Mouse (Mus musculus) MEL (cell line): ENCODE data around the gene Ccng1. TPM values are rescaled to one million over a fixed set of nuclear protein-coding genes. Genes with fewer than 3 reads are reported as not detected.

ENCODE experiments used
- DNase-seq: peaks from one replicate; pipeline ENCODE4 v3.0.0; 2011; ENCODE audit warnings: low read depth, low spot score
- H3K27ac ChIP-seq: 2 replicates; pipeline ENCODE4 v1.5.1; 2012; ENCODE audit warnings: low read depth, mild to moderate bottlenecking, control low read depth, low read length, moderate library complexity; ENCODE audit not compliant: control insufficient read depth
- H3K27me3 ChIP-seq, 2 experiments: fragments of 150-350 bp in 1 of 2; sonication (generic) in 1 of 2; 2 replicates each; pipeline ENCODE4 v1.6.1; 2012; ENCODE audit warnings: low read length in 2 of 2, mild to moderate bottlenecking in 2 of 2, improper control_type of control experiment in 1 of 2, moderate library complexity in 1 of 2; ENCODE audit not compliant: insufficient read depth in 2 of 2, control insufficient read depth in 1 of 2
- H3K36me3 ChIP-seq, 2 experiments: 2 replicates each; pipeline ENCODE4 v1.6.1; 2012 to 2014; ENCODE audit warnings: low read length in 2 of 2, improper control_type of control experiment in 1 of 2, inconsistent platforms in 1 of 2, mild to moderate bottlenecking in 1 of 2; ENCODE audit not compliant: insufficient read depth in 2 of 2, control insufficient read depth in 1 of 2
- H3K4me1 ChIP-seq, 2 experiments: fragments of 150-350 bp in 1 of 2; sonication (generic) in 1 of 2; 2 replicates each; pipeline ENCODE4 v1.6.1; 2012; ENCODE audit warnings: low read length in 2 of 2, improper control_type of control experiment in 1 of 2, mild to moderate bottlenecking in 1 of 2; ENCODE audit not compliant: insufficient read depth in 2 of 2, control insufficient read depth in 1 of 2
- H3K4me3 ChIP-seq, 2 experiments: fragments of 150-350 bp in 1 of 2; sonication (generic) in 1 of 2; 2 replicates each; pipeline ENCODE4 v1.5.1; 2012; ENCODE audit warnings: low read depth in 2 of 2, low read length in 2 of 2, mild to moderate bottlenecking in 2 of 2, moderate library complexity in 2 of 2, control low read depth in 1 of 2, improper control_type of control experiment in 1 of 2; ENCODE audit not compliant: control insufficient read depth in 1 of 2, insufficient read depth in 1 of 2
- H3K79me2 ChIP-seq: 2 replicates; pipeline ENCODE4 v1.6.1; 2012; ENCODE audit warnings: mild to moderate bottlenecking, low read length, moderate library complexity; ENCODE audit not compliant: control insufficient read depth, poor library complexity, insufficient read depth
- H3K9ac ChIP-seq: 2 replicates; pipeline ENCODE4 v1.6.1; 2012; ENCODE audit warnings: low read depth, mild to moderate bottlenecking, control low read depth, low read length, moderate library complexity; ENCODE audit not compliant: control insufficient read depth, poor library complexity, severe bottlenecking
- H3K9me3 ChIP-seq: fragments of 150-350 bp; sonication (generic); replicated peaks from 2 replicates; pipeline ENCODE4 v1.6.1; 2012; ENCODE audit warnings: mild to moderate bottlenecking, low read length, improper control_type of control experiment, moderate library complexity; ENCODE audit not compliant: insufficient read depth
- CHD1 ChIP-seq: IDR thresholded peaks from 2 replicates; pipeline ENCODE4 v1.6.1; 2012; ENCODE audit warnings: low read depth, mild to moderate bottlenecking, inconsistent platforms, low read length, improper control_type of control experiment
- CTCF ChIP-seq, 3 experiments: IDR thresholded peaks in 2 of 3; conservative IDR thresholded peaks in 1 of 3; 2 replicates each; pipeline ENCODE4 v1.5.1; 2011 to 2012; ENCODE audit warnings: low read length in 3 of 3, low read depth in 2 of 3, mild to moderate bottlenecking in 2 of 3, improper control_type of control experiment in 1 of 3, inconsistent platforms in 1 of 3, mixed read lengths in 1 of 3, moderate library complexity in 1 of 3; ENCODE audit not compliant: control insufficient read depth in 1 of 3, insufficient read depth in 1 of 3, poor library complexity in 1 of 3, severe bottlenecking in 1 of 3
- E2F4 ChIP-seq: IDR thresholded peaks from 2 replicates; pipeline ENCODE4 v1.6.1; 2011; ENCODE audit warnings: low read depth, low read length, improper control_type of control experiment, borderline replicate concordance
- EP300 ChIP-seq, 2 experiments: IDR thresholded peaks; 2 replicates each; pipeline ENCODE4 v1.6.1; 2011; ENCODE audit warnings: improper control_type of control experiment in 2 of 2, low read length in 2 of 2, low read depth in 1 of 2, mild to moderate bottlenecking in 1 of 2
- GATA1 ChIP-seq: IDR thresholded peaks from 2 replicates; pipeline ENCODE4 v1.6.1; 2011; ENCODE audit warnings: low read depth, low read length, improper control_type of control experiment
- HCFC1 ChIP-seq: IDR thresholded peaks from 2 replicates; pipeline ENCODE4 v1.6.1; 2012; ENCODE audit warnings: low read depth, mild to moderate bottlenecking, inconsistent platforms, low read length, improper control_type of control experiment, moderate library complexity
- KAT2A ChIP-seq: conservative IDR thresholded peaks from 2 replicates; pipeline ENCODE4 v1.6.1; 2012; ENCODE audit warnings: low read depth, low read length, improper control_type of control experiment, inconsistent platforms
- MXI1 ChIP-seq: IDR thresholded peaks from 2 replicates; pipeline ENCODE4 v1.6.1; 2011; ENCODE audit warnings: mild to moderate bottlenecking, low read depth, low read length, improper control_type of control experiment
- MYC ChIP-seq: IDR thresholded peaks from 2 replicates; pipeline ENCODE4 v1.6.1; 2011; ENCODE audit warnings: low read depth, mild to moderate bottlenecking, low read length, improper control_type of control experiment, moderate library complexity
- NRF1 ChIP-seq: IDR thresholded peaks from 2 replicates; pipeline ENCODE4 v1.6.1; 2014; ENCODE audit warnings: low read depth, mild to moderate bottlenecking, inconsistent platforms, low read length, improper control_type of control experiment, moderate library complexity; ENCODE audit not compliant: poor library complexity, insufficient read depth, severe bottlenecking
- POLR2AphosphoS2 ChIP-seq: IDR thresholded peaks from 2 replicates; pipeline ENCODE4 v1.6.1; 2011; ENCODE audit warnings: low read length, improper control_type of control experiment
- RCOR1 ChIP-seq: IDR thresholded peaks from 2 replicates; pipeline ENCODE4 v1.6.1; 2012; ENCODE audit warnings: low read depth, mild to moderate bottlenecking, inconsistent platforms, low read length, improper control_type of control experiment
- SMC3 ChIP-seq: IDR thresholded peaks from 2 replicates; pipeline ENCODE4 v1.6.1; 2011; ENCODE audit warnings: low read depth, low read length, improper control_type of control experiment
- TAL1 ChIP-seq: IDR thresholded peaks from 2 replicates; pipeline ENCODE4 v1.6.1; 2012; ENCODE audit warnings: mild to moderate bottlenecking, inconsistent platforms, low read length, moderate library complexity, mixed read lengths
- TBP ChIP-seq: IDR thresholded peaks from 2 replicates; pipeline ENCODE4 v1.8.0; 2011; ENCODE audit warnings: low read depth, low read length, improper control_type of control experiment
- UBTF ChIP-seq: IDR thresholded peaks from 2 replicates; pipeline ENCODE4 v1.6.1; 2012; ENCODE audit warnings: low read depth, mild to moderate bottlenecking, inconsistent platforms, low read length, improper control_type of control experiment, moderate library complexity, borderline replicate concordance; ENCODE audit not compliant: insufficient read depth
- USF1 ChIP-seq: IDR thresholded peaks from 2 replicates; pipeline ENCODE4 v1.6.1; 2014; ENCODE audit warnings: low read depth, mild to moderate bottlenecking, inconsistent platforms, low read length, improper control_type of control experiment, moderate library complexity
- ZC3H11A ChIP-seq: IDR thresholded peaks from 2 replicates; pipeline ENCODE4 v1.6.1; 2012; ENCODE audit warnings: low read depth, mild to moderate bottlenecking, inconsistent platforms, low read length, improper control_type of control experiment
- ZMIZ1 ChIP-seq: IDR thresholded peaks from 2 replicates; pipeline ENCODE4 v1.6.1; 2012; ENCODE audit warnings: low read depth, mild to moderate bottlenecking, inconsistent platforms, low read length, improper control_type of control experiment, moderate library complexity
- polyA plus RNA-seq, 2 experiments: library from polyadenylated mRNA; stranded (reverse) in 1 of 2; unstranded in 1 of 2; fragments of >175 nt in 1 of 2; fragments of >200 nt in 1 of 2; gene quantifications; 2 replicates each; pipeline versions ENCODE4 v1.2.1 to v1.2.4; 2012; ENCODE audit warnings: low replicate concordance in 2 of 2, low read depth in 1 of 2; ENCODE audit not compliant: insufficient read length in 2 of 2, insufficient read depth in 1 of 2, missing spikeins in 1 of 2
- total RNA-seq: library from RNA; depleted of rRNA; stranded (reverse); fragments of 300-350 nt; gene quantifications from 2 replicates; pipeline ENCODE4 v1.2.3, GENCODE M21; 2012

Ccng1 gene
- total and polyA plus RNA-seq, 3 experiments, result 23.5 to 165 (median 42.8) TPM

GRCm38 (mm10) chr11:40732997-40733338 lies 22.1 kb downstream of the Ccng1 start:
- no peak for DNase-seq
- Histone ChIP-seq H3K36me3 (peaks cover 33 to 34% of the 10 kb centered on the region in 2 experiments), H3K9ac (peak overlapping the region; percentile 92), H3K27ac (peak overlapping the region; percentile 74), H3K4me1 (peaks cover 2 to 13% of the 10 kb centered on the region in 2 experiments; a peak in 2 of 4 replicates), H3K79me2 (peaks cover 47% of the 10 kb centered on the region), H3K4me3 (peak overlapping the region; percentile 85 to 97), H3K27me3 (no peaks in the 10 kb centered on the region), H3K9me3 (no peaks in the 10 kb centered on the region)
- TF ChIP-seq POLR2AphosphoS2 (no peak), CHD1 (peak; percentile 78; the same call in 1 of the 2 replicates), EP300 (IDR thresholded peaks at IDR 0.05; ENCODE audit: low read depth in 1 of 2, low read length in 2 of 2) (0 out of 4 replicates have a peak, but pooled peaks of 1 of the 2 experiments have one; percentile 11), TAL1 (no peak), MXI1 (0 out of 2 replicates have a peak, but pooled peaks have one; percentile 73)

- peak; percentile 64 for DNase-seq
- Histone ChIP-seq H3K79me2 (peaks cover 1% of the 10 kb centered on the region; the same call in 1 of the 2 replicates), H3K4me1 (no peaks in the 10 kb centered on the region), H3K36me3 (peaks cover 8 to 70% of the 10 kb centered on the region in 2 experiments), H3K9me3 (no peaks in the 10 kb centered on the region), H3K27me3 (no peaks in the 10 kb centered on the region), H3K27ac (no peak overlapping the region), H3K9ac (no peak overlapping the region), H3K4me3 (no peak overlapping the region)
- no peak for TF ChIP-seq UBTF
- no peak for TF ChIP-seq ZC3H11A
- TF ChIP-seq TAL1, result no peak
- TF ChIP-seq KAT2A, result no peak
- no peak for TF ChIP-seq NRF1
- TF ChIP-seq USF1, result no peak
- no peak for TF ChIP-seq E2F4
- no peak for TF ChIP-seq ZMIZ1
- peak; percentile 72 for TF ChIP-seq GATA1
- peak; percentile 80 for TF ChIP-seq RCOR1
- TF ChIP-seq HCFC1, result peak; percentile 58; the same call in 1 of the 2 replicates
Measured at GRCm38 (mm10) chr11:40718324-40718723, 36.8 kb downstream of the Ccng1 start.

GRCm38 (mm10) chr11:40715524-40715923 lies 39.6 kb downstream of the Ccng1 start:
- peak; percentile 59 for DNase-seq
- H3K27ac ChIP-seq, result no peak overlapping the region
- H3K9me3 ChIP-seq, result no peaks in the 10 kb centered on the region
- no peaks in the 10 kb centered on the region for H3K27me3 ChIP-seq
- no peak overlapping the region for H3K9ac ChIP-seq
- H3K79me2 ChIP-seq, result peaks cover 1% of the 10 kb centered on the region; the same call in 1 of the 2 replicates
- H3K36me3 ChIP-seq, result peaks cover 8 to 70% of the 10 kb centered on the region in 2 experiments
- H3K4me3 ChIP-seq, result no peak overlapping the region
- no peaks in the 10 kb centered on the region for H3K4me1 ChIP-seq
- TF ChIP-seq MYC (0 out of 2 replicates have a peak, but pooled peaks have one; percentile 35), SMC3 (0 out of 2 replicates have a peak, but pooled peaks have one; percentile 11), NRF1 (no peak), TBP (no peak), CTCF (IDR thresholded peaks at IDR 0.05 in 2 of 3, conservative IDR thresholded peaks at IDR 0.05 in 1 of 3; ENCODE audit: control insufficient read depth in 1 of 3, insufficient read depth in 1 of 3, low read depth in 2 of 3, low read length in 3 of 3, poor library complexity in 1 of 3, severe bottlenecking in 1 of 3) (peak; percentile 32 to 53 (median 35); a peak in 5 of 6 replicates)
